9 mouse cellular contexts compared by ENCODE assay signal in genomic region chr6:72656053-72656442, GRCm38 (mm10). TPM values are rescaled to one million over a fixed set of nuclear protein-coding genes. Genes with fewer than 3 reads are reported as not detected.
A peak's percentile ranks its signal among the peaks of the same experiment; 100 is the strongest.
DNase-seq lines count a peak whose midpoint lies in the region; ATAC-seq and TF ChIP-seq lines count a peak whose summit lies in the region.
"Had no signal": no experiment of that assay in that cellular context is flagged by ENCODE, and none has a peak within 500 bp of the region (broad histone marks: within the 10 kb centered on the region; RNA-seq: fewer than 3 reads in every experiment).

No protein-coding gene starts in this region.

- no peak for TF ChIP-seq POLR2A in ES-Bruce4 (IDR thresholded peaks at IDR 0.05; ENCODE audit: insufficient read depth, low read length)

- TF ChIP-seq CTCF in hindbrain, postnatal 0 days (IDR thresholded peaks at IDR 0.05; ENCODE audit: low read depth): no peak
- no peak for TF ChIP-seq CTCF in ES-Bruce4 (IDR thresholded peaks at IDR 0.05; ENCODE audit: low read depth, low read length)

- no peaks in the 10 kb centered on the region for H3K27me3 ChIP-seq in hindbrain, embryonic 11.5 days (ENCODE audit: control insufficient read depth, insufficient read depth, low read length)
- H3K27me3 ChIP-seq in hindbrain, postnatal 0 days (ENCODE audit: insufficient read depth, low read length): no peaks in the 10 kb centered on the region
- H3K27me3 ChIP-seq in ES-Bruce4 (ENCODE audit: control insufficient read depth, insufficient read depth, low read length, poor library complexity, severe bottlenecking): no peaks in the 10 kb centered on the region
- no peaks in the 10 kb centered on the region for H3K27me3 ChIP-seq in limb, embryonic 12.5 days

- ATAC-seq in hindbrain, embryonic 11.5 days (ENCODE audit: low FRiP score): no peak
- ATAC-seq in hindbrain, postnatal 0 days: no peak
- no peak for ATAC-seq in limb, embryonic 12.5 days (ENCODE audit: insufficient number of reproducible peaks, insufficient read depth, low FRiP score, low TSS enrichment, low read depth)
- ATAC-seq in activated CD4-positive, CD25-positive, alpha-beta regulatory T cell, adult 4 months: no peak

- DNase-seq in hindbrain, embryonic 11.5 days (ENCODE audit: low spot score): no peak
- DNase-seq in hindbrain, postnatal 0 days (ENCODE audit: low spot score): no peak
- DNase-seq in cerebellum, adult 11-12 months: no peak
- DNase-seq: cerebellum, postnatal 14 days; right cerebral cortex, postnatal 4 days had no signal

- H3K4me3 ChIP-seq in hindbrain, embryonic 11.5 days (ENCODE audit: low read depth, low read length): no peak overlapping the region
- H3K4me3 ChIP-seq in hindbrain, postnatal 0 days (ENCODE audit: low read length): no peak overlapping the region
- H3K4me3 ChIP-seq in ES-Bruce4 (ENCODE audit: low read depth, low read length): no peak overlapping the region
- 0 out of 2 replicates have a peak overlapping the region, but pooled peaks have one; percentile 58 for H3K4me3 ChIP-seq in brown adipose tissue, adult 24 weeks (ENCODE audit: insufficient read depth, low read depth, low read length)
- peak overlapping the region; percentile 38; the same call in 1 of the 2 replicates for H3K4me3 ChIP-seq in limb, embryonic 12.5 days (replicated peaks)

- TF ChIP-seq EP300 in ES-Bruce4 (IDR thresholded peaks at IDR 0.05; ENCODE audit: insufficient read depth, low read depth, low read length): peak; percentile 53; the same call in 1 of the 2 replicates

- H3K36me3 ChIP-seq in hindbrain, embryonic 11.5 days (ENCODE audit: control insufficient read depth, insufficient read depth, low read length): no peaks in the 10 kb centered on the region
- no peaks in the 10 kb centered on the region for H3K36me3 ChIP-seq in hindbrain, postnatal 0 days (ENCODE audit: insufficient read depth, low read length)
- H3K36me3 ChIP-seq in ES-Bruce4 (ENCODE audit: control insufficient read depth, insufficient read depth, low read length, poor library complexity, severe bottlenecking): no peaks in the 10 kb centered on the region
- H3K36me3 ChIP-seq in limb, embryonic 12.5 days: no peaks in the 10 kb centered on the region; the same call in 1 of the 2 replicates

- H3K9me3 ChIP-seq in hindbrain, embryonic 11.5 days (ENCODE audit: control insufficient read depth, low read length): no peaks in the 10 kb centered on the region
- H3K9me3 ChIP-seq in hindbrain, postnatal 0 days (ENCODE audit: low read length): no peaks in the 10 kb centered on the region
- H3K9me3 ChIP-seq in ES-Bruce4 (replicated peaks; ENCODE audit: control insufficient read depth, insufficient read depth, low read length, poor library complexity, severe bottlenecking): no peaks in the 10 kb centered on the region
- H3K9me3 ChIP-seq in limb, embryonic 12.5 days: no peaks in the 10 kb centered on the region

- H3K27ac ChIP-seq in hindbrain, embryonic 11.5 days (ENCODE audit: low read depth, low read length): 0 out of 2 replicates have a peak overlapping the region, but pooled peaks have one; percentile 7
- H3K27ac ChIP-seq in hindbrain, postnatal 0 days: no peak overlapping the region
- peak overlapping the region; percentile 23 for H3K27ac ChIP-seq in ES-Bruce4 (ENCODE audit: insufficient read depth, low read length)
- H3K27ac ChIP-seq in brown adipose tissue, adult 24 weeks (replicated peaks; ENCODE audit: low read depth, low read length): 0 out of 2 replicates have a peak overlapping the region, but pooled peaks have one; percentile 10
- H3K27ac ChIP-seq in limb, embryonic 12.5 days: peak overlapping the region; percentile 98

- WGBS in hindbrain, embryonic 11.5 days: 81% methylated on average over 7 of the region's 7 CpGs
- WGBS in hindbrain, postnatal 0 days: 91% methylated on average over 7 of the region's 7 CpGs
- 50% methylated on average over 7 of the region's 7 CpGs for WGBS in limb, embryonic 12.5 days

- H3K4me2 ChIP-seq in hindbrain, embryonic 11.5 days (replicated peaks; ENCODE audit: low read depth, low read length): no peak overlapping the region
- H3K4me2 ChIP-seq in hindbrain, postnatal 0 days (ENCODE audit: low read depth, low read length): no peak overlapping the region
- peak overlapping the region; percentile 62 for H3K4me2 ChIP-seq in limb, embryonic 12.5 days

- H3K4me1 ChIP-seq in hindbrain, embryonic 11.5 days (replicated peaks; ENCODE audit: control insufficient read depth, insufficient read depth, low read length): no peaks in the 10 kb centered on the region
- H3K4me1 ChIP-seq in hindbrain, postnatal 0 days (ENCODE audit: insufficient read depth, low read length): 0 out of 2 replicates have a peak, but pooled peaks cover 7% of the 10 kb centered on the region
- H3K4me1 ChIP-seq in ES-Bruce4 (ENCODE audit: control insufficient read depth, insufficient read depth, low read length): peaks cover 5% of the 10 kb centered on the region
- peaks cover 25% of the 10 kb centered on the region for H3K4me1 ChIP-seq in brown adipose tissue, adult 24 weeks (ENCODE audit: control insufficient read depth, insufficient read depth, insufficient read length, low read length)
- H3K4me1 ChIP-seq in limb, embryonic 12.5 days (replicated peaks): peaks cover 57% of the 10 kb centered on the region

- no peak overlapping the region for H3K9ac ChIP-seq in hindbrain, embryonic 11.5 days (ENCODE audit: low read depth, low read length)
- no peak overlapping the region for H3K9ac ChIP-seq in hindbrain, postnatal 0 days (replicated peaks; ENCODE audit: low read length)
- H3K9ac ChIP-seq in ES-Bruce4 (ENCODE audit: low read depth, poor library complexity, severe bottlenecking): no peak overlapping the region
- H3K9ac ChIP-seq in limb, embryonic 12.5 days (replicated peaks): no peak overlapping the region

RNA-seq across cellular contexts. Expression of gene Tgoln1, which starts 39.2 kb away (rescaled TPM):
- 41.5 and 42.3 TPM in 2 replicates for polyA plus RNA-seq in hindbrain, embryonic 11.5 days (2014; fragmentation: Nextera tagmentation; extraction: Ambion mirVana)
- total RNA-seq in hindbrain, postnatal 0 days (2014; rRNA removed): 28.5 and 29.8 TPM in 2 replicates
- polyA plus RNA-seq in hindbrain, postnatal 0 days (2015; fragmentation: Nextera tagmentation; extraction: Ambion mirVana): 36.3 and 36.4 TPM in 2 replicates
- 33.2 and 34.1 TPM in 2 replicates for polyA plus RNA-seq in ES-Bruce4 (2011; ENCODE audit: insufficient read depth, insufficient read length, low read depth, missing spikeins)
- polyA plus RNA-seq in brown adipose tissue, adult 24 weeks (2012; ENCODE audit: insufficient read depth, insufficient read length, missing spikeins): 115 and 176 TPM in 2 replicates
- polyA plus RNA-seq in limb, embryonic 12.5 days (2016; fragmentation: Nextera tagmentation; extraction: Ambion mirVana): 20.9 and 21.7 TPM in 2 replicates
- polyA plus RNA-seq in activated CD4-positive, CD25-positive, alpha-beta regulatory T cell, adult 4 months (2017; shearing (Covaris generic)): 10 to 100 TPM; 90.9 to 97.8 TPM

RNA-seq across cellular contexts. Expression of gene Retsat, which starts 57.8 kb away (rescaled TPM):
- polyA plus RNA-seq in hindbrain, embryonic 11.5 days (2014; fragmentation: Nextera tagmentation; extraction: Ambion mirVana): 6.0 and 7.4 TPM in 2 replicates
- total RNA-seq in hindbrain, postnatal 0 days (2014; rRNA removed): 4.9 and 12.6 TPM in 2 replicates
- 10.0 and 11.6 TPM in 2 replicates for polyA plus RNA-seq in hindbrain, postnatal 0 days (2015; fragmentation: Nextera tagmentation; extraction: Ambion mirVana)
- 5.2 and 7.8 TPM in 2 replicates for polyA plus RNA-seq in ES-Bruce4 (2011; ENCODE audit: insufficient read depth, insufficient read length, low read depth, missing spikeins)
- polyA plus RNA-seq in brown adipose tissue, adult 24 weeks (2012; ENCODE audit: insufficient read depth, insufficient read length, missing spikeins): 119 and 173 TPM in 2 replicates
- polyA plus RNA-seq in limb, embryonic 12.5 days (2016; fragmentation: Nextera tagmentation; extraction: Ambion mirVana): 10.8 and 12.4 TPM in 2 replicates
- polyA plus RNA-seq in activated CD4-positive, CD25-positive, alpha-beta regulatory T cell, adult 4 months (2017; shearing (Covaris generic)): 1 to 10 TPM; 2.7 to 4.1 TPM

RNA-seq across cellular contexts. Expression of gene Elmod3, which starts 57.8 kb away (rescaled TPM):
- 17.7 and 18.5 TPM in 2 replicates for polyA plus RNA-seq in hindbrain, embryonic 11.5 days (2014; fragmentation: Nextera tagmentation; extraction: Ambion mirVana)
- 23.8 and 26.1 TPM in 2 replicates for total RNA-seq in hindbrain, postnatal 0 days (2014; rRNA removed)
- polyA plus RNA-seq in hindbrain, postnatal 0 days (2015; fragmentation: Nextera tagmentation; extraction: Ambion mirVana): 16.2 and 18.4 TPM in 2 replicates
- 6.3 and 8.3 TPM in 2 replicates for polyA plus RNA-seq in ES-Bruce4 (2011; ENCODE audit: insufficient read depth, insufficient read length, low read depth, missing spikeins)
- 21.2 and 31.5 TPM in 2 replicates for polyA plus RNA-seq in brown adipose tissue, adult 24 weeks (2012; ENCODE audit: insufficient read depth, insufficient read length, missing spikeins)
- 14.8 and 15.2 TPM in 2 replicates for polyA plus RNA-seq in limb, embryonic 12.5 days (2016; fragmentation: Nextera tagmentation; extraction: Ambion mirVana)
- 10 to 100 TPM; 15.3 to 19.5 TPM for polyA plus RNA-seq in activated CD4-positive, CD25-positive, alpha-beta regulatory T cell, adult 4 months (2017; shearing (Covaris generic))

Comparison
In these comparisons a context has a peak if more than half of its experiments do, and no peak if none do; other contexts are left out.
1. H3K4me3 ChIP-seq: peak in brown adipose tissue, adult 24 weeks (single experiment) and limb, embryonic 12.5 days (single experiment); none in hindbrain, embryonic 11.5 days (single experiment), hindbrain, postnatal 0 days (single experiment) and ES-Bruce4 (single experiment).